Mouse (Mus musculus): ENCODE data around the gene Kcnk15. TPM values are rescaled to one million over a fixed set of nuclear protein-coding genes. Genes with fewer than 3 reads are reported as not detected.
A peak's percentile ranks its signal among the peaks of the same experiment; 100 is the strongest.

The Kcnk15 gene
- under 1 TPM in 1 of 2 experiments, not detected in 1; 0.22 TPM for total RNA-seq (2021)
- long read RNA-seq = 0 reads

GRCm38 (mm10) chr2:163853461-163853901 is at the start of gene Kcnk15:
Gene Kcnk15, plus strand, starts transcription at chr2:163853651.
- DNase-seq (ENCODE audit: low spot score in 2 of 2) = peak in 1 of 2 experiments; percentile 28

DNA sequence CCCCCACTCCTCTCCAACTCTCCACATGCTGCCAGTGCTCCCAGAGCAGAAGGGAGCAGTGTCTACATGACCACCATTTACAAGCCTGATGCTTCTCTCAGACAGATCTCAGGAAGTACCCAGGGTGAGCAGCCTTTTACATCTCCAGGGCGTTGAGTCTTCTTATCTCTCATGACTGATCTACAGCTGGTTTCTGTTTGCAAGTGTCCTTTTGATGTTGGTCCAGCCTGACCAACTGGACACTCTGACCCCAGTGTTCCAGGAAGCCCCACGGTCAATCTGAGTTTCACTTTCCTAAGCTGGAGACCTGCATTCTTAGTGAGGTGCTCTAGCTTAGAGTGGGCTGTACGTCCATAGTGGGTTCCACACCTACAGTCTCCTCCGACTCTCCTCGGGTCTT is 49.6 kb upstream of the Kcnk15 start:
- DNase-seq (ENCODE audit: low spot score in 2 of 2) = no peak

- DNase-seq (ENCODE audit: low spot score in 2 of 2) = peak in 1 of 2 experiments; percentile 40
These were observed 44.3 kb upstream of the Kcnk15 start for GRCm38 (mm10) chr2:163809166-163809565.

DNA sequence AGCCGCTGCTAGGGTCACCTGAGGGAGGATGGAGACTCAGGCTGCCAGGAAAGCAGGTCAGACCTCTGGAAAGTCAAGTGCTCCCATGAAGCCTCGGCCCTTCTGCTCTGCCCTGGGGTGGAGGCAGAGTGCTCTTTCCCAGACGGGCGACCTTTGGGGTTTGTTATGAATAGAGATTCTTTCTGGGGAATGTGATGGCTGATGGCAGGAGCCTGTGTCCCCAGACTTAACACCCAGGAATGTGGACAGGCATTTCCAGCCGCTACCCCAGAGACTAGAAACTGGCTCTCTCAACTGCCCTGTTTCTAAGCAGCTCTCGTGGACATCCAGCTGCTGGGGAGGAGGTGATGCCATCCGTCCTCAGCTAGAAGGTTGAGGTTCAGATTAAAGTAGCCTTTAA is 43.7 kb upstream of the Kcnk15 start:
- no peak for DNase-seq (ENCODE audit: low spot score in 2 of 2)

DNA sequence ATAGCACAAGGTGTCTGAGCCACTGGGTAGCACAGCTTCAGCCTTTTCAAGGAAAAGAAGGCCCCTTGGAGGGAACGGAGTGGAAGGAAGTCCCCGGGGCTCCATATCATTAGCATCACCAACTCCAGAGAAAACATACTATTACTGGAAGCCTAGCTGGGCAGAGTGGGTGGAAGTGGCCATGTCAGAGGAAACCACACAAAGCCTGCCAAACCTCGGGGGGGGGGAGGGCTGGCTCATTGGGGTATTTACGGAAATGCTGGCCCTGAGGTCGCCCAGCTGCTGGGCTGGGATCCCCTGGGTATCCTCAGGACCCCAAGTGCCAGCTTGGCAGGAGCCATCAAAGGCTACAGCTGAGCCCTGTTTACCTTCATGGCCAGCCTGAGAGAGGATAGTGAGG is 40.4 kb upstream of the Kcnk15 start:
- no peak for DNase-seq (ENCODE audit: low spot score in 2 of 2)

DNA sequence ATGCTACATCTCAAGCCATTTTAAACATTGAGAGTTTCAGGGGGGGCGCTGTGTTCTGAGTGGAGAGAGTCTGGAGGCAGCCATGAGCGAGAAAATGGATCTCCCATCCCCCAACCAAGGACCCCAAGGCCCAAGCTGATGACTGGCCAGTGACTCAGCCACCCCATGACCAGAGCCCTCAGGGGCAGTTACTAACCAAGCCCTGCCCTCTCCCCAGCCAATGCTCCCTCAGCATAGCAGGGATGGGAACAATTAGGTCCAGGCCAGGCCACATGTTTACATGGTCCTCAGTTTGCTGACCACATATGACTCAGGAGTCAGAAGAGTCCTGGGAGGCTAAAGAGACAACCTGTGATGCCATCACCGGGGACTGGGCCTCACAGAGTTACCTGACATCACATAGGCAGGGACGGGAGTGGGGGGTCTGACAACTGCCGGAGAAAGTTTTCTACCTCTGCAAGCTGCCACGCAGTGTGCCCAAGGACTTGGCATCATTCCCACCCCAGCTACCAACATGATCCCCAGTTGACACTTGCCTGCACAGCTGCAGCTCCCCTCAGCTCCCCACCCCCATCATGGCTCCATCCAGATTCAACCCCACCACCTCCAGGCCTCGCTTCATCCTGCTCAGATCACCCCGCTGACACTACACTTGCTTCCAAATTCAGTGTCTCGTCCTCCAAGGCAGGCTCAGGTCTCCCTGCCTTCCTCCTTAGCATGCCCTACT is 38.5 kb upstream of the Kcnk15 start:
- DNase-seq (ENCODE audit: low spot score in 2 of 2) = no peak

DNA sequence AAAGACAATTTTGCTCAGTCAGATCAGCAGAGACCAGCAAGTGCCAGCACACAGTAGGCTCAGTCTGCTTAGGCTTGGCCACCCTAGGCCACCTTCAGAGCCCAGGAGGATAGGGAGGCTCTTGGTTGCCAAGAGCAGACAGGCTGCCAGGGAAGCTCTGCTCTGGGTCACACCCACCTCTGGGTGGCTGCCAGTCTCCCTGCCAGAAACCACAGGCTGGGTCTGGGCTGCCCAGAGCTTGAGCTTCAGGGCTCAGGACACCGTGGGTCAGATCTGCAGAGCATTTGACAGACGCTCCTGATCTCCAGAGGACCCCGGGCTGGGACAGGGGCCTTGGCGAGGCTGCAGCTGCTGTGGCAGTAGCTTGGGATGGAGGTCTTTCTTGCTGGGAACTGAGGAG is 32.8 kb upstream of the Kcnk15 start, which contains the start of gene Ccn5:
Gene Ccn5, plus strand, starts transcription at position 255 of the 400 bp plus-strand sequence.
- DNase-seq (ENCODE audit: low spot score in 2 of 2) = no peak

- DNase-seq (ENCODE audit: low spot score in 2 of 2) = peak in 1 of 2 experiments; percentile 41
These were observed 30.2 kb upstream of the Kcnk15 start for GRCm38 (mm10) chr2:163823248-163823647.

DNA sequence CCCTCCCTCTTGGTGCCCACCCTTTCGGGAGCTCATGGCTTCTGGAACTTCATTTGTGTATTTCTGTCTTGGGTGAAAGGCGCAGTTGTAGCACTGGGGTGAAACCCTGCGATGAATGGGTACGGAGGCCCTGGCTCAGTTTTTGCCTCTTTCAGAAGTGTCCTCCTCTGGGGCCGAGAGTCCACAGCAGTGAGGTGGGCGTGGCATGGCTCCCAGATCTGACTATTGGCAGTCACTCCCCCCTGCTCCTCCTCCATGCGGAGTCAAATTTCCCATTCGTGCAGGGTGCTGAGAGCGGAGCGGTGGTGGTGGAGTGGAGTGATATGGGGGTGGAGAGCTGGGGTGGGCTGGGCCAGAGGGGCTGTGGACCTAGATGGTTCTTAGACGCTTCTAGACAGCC is 29.7 kb upstream of the Kcnk15 start:
- no peak for DNase-seq (ENCODE audit: low spot score in 2 of 2)

GRCm38 (mm10) chr2:163825861-163826260 is 27.6 kb upstream of the Kcnk15 start:
- DNase-seq (ENCODE audit: low spot score in 2 of 2) = no peak

DNA sequence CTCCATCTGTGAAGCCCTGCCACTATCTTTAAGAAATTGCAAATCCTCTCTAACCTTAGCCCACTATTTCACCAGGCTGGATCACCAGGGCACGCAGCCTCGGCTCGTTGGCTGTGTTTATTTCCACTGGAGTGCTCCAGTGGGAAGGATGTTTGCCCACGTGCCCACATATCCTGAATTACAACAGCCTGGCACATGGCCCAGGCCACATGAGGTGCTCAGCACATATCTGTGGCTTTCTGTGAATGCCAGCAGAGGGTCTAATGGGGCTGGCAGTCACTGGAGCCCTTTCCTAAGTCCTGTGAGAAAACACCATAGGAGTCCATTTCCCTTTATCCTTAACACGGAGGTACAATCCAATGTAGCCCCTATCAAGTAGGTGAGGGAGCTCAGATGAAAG is 27.0 kb upstream of the Kcnk15 start:
- no peak for DNase-seq (ENCODE audit: low spot score in 2 of 2)

GRCm38 (mm10) chr2:163831163-163831562 is 22.3 kb upstream of the Kcnk15 start:
- DNase-seq (ENCODE audit: low spot score in 2 of 2) = no peak

- DNase-seq (ENCODE audit: low spot score in 2 of 2) = peak; percentile 67 to 90
These were observed 15.4 kb upstream of the Kcnk15 start for GRCm38 (mm10) chr2:163838043-163838442.

DNA sequence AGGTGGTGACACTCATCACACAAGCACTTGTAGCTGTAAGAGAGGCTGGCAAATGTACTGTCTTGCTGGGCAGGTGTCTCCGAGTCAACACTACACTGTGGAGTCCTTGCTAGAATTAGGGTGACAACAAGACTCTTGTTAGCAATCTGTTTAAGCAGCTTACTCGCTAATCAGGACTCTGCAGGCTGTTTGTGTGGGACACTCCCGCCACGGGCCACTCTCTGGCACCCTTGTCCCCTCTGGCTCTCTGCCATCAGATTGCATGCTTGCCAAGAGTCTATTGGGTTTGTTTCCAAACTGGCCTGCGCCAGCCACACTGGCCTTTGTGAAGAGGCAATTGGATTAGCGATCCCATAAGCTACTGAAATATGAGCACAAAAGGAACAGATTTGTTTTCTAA is 13.9 kb upstream of the Kcnk15 start:
- DNase-seq (ENCODE audit: low spot score in 2 of 2) = peak in 1 of 2 experiments; percentile 48

- DNase-seq (ENCODE audit: low spot score in 2 of 2) = no peak
These were observed 11.4 kb upstream of the Kcnk15 start for GRCm38 (mm10) chr2:163842043-163842442.

GRCm38 (mm10) chr2:163857233-163857632 is 3.8 kb downstream of the Kcnk15 start:
- no peak for DNase-seq (ENCODE audit: low spot score in 2 of 2)

DNA sequence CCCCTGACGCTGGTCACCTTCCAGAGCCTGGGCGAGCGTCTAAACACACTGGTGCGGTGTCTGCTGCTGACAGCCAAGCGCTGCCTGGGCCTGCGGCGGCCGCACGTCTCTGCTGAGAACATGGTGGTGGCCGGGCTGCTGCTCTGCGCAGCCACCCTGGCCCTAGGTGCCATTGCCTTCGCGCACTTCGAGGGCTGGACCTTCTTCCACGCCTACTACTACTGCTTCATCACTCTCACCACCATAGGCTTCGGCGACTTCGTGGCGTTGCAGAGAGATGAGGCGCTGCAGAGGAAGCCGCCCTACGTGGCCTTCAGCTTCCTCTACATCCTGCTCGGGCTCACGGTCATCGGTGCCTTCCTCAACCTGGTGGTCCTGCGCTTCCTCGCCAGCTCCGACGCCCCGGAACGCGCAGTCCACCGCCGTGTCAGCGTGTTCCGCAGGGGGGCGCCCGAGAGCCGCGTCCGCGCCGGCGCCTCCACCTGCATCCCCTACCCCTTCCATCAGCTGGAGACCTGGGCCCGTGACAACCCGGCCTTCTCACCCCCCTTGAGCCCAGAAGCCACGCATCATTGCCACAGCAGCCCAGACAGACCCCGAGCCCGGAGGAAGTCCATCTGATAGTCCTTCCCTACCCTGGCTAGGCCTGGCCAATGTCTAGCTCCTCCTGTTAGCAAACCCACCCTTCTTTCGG is 5.0 kb downstream of the Kcnk15 start:
- peak in 1 of 2 experiments; percentile 47 for DNase-seq (ENCODE audit: low spot score in 2 of 2)

DNA sequence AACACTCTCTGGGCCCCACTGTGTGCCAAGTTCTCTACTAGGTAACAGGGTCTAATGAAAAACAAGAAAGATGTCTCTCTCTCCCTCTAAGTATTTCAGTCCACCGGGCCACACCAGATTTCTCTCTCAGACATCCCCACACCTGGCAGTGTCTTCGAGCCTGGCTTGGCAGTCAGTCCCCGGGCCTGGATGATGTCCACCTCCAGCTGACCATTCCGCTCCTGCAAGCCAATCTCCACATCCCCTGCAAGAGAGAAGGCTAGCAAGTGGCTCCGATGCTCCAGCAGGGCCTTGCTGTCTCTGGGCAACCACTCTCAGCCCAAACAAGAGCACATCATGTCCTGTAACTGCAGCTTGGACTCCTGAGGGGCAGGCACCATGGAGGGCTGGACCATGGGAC is 11.9 kb downstream of the Kcnk15 start:
- DNase-seq (ENCODE audit: low spot score in 2 of 2) = no peak

DNA sequence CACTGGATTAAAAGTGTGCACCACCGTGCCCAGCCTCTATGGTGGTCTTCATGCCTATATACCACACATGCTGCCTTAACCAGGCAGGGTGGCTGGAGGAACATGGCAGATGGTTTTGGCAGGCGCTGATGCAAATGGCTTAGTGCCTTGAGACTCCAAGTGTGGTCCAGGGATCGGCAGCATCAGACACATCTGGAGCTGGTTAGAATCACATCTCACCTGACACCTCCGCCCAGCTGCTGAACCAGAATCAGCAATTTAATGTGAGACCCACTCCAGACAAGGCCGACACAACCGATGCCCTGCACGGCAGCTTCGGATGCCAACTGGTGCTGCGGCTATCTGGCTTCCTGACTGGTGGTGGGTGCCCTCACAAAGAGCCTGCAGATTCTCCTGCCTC is 12.6 kb downstream of the Kcnk15 start:
- no peak for DNase-seq (ENCODE audit: low spot score in 2 of 2)

DNA sequence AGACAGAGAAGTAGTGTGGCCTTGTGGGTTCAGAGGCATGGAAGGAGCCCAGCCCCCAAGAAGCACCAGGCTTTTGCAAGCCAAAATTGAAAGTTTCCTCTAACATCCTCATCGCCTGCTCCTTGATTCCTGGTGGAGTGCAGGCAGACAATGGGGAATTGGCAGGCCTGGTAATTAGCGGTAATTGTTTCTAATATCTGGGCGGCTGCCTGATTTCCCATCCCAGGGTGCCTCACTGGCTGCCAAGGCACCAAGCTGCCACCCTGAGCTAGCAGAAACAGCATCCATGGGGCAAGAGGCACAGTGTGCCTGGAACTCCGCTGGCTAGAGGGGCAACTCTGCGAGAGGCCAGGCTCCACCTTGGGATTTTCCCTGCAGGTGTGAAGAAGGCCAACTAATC is 16.3 kb downstream of the Kcnk15 start:
- DNase-seq (ENCODE audit: low spot score in 2 of 2) = peak; percentile 36 to 51

GRCm38 (mm10) chr2:163871266-163871665 is 17.8 kb downstream of the Kcnk15 start:
- DNase-seq (ENCODE audit: low spot score in 2 of 2) = no peak

GRCm38 (mm10) chr2:163871906-163872305 is 18.5 kb downstream of the Kcnk15 start:
- DNase-seq (ENCODE audit: low spot score in 2 of 2) = no peak

GRCm38 (mm10) chr2:163874877-163875276 is 21.4 kb downstream of the Kcnk15 start:
- DNase-seq (ENCODE audit: low spot score in 2 of 2) = no peak

Data from layer of hippocampus, adult 18-20 months (tissue).